Mouse (Mus musculus): ENCODE data around the gene Camsap3.

GRCm38 (mm10) chr8:3568378-3568777 is 18.7 kb upstream of the Camsap3 start:
- TF ChIP-seq CTCF (IDR thresholded peaks at IDR 0.05; ENCODE audit: low read depth, low read length) (no peak), GATA1 (IDR thresholded peaks at IDR 0.05; ENCODE audit: borderline replicate concordance, low read length) (no peak)
